Mouse (Mus musculus) spleen, adult 2 months (tissue): ENCODE data around the gene Golt1b.

Experiments used
- CTCF ChIP-seq: fragments of 200-500 bp; IDR thresholded peaks from 2 replicates; pipeline ENCODE4 v1.5.1; 2011; ENCODE audit warnings: mild to moderate bottlenecking, inconsistent platforms; ENCODE audit not compliant: insufficient read depth, insufficient read length, insufficient replicate concordance; ENCODE audit errors: extremely low read depth
- POLR2A ChIP-seq: fragments of 200-500 bp; IDR thresholded peaks from 2 replicates; pipeline ENCODE4 v1.6.1; 2011; ENCODE audit warnings: low read depth, low read length, inconsistent platforms

GRCm38 (mm10) chr6:142339576-142339975 is 47.4 kb upstream of the Golt1b start:
- TF ChIP-seq POLR2A (no peak), CTCF (no peak)
